Mouse (Mus musculus): ENCODE measurements around the gene Lalba. TPM values are rescaled to one million over a fixed set of nuclear protein-coding genes. Genes with fewer than 3 reads are reported as not detected.

Gene Lalba
- polyA plus RNA-seq, 1 experiment from 2014 or later: not detected

- H3K4me1 ChIP-seq (replicated peaks): peaks cover 8% of the 10 kb centered on the region
- H3K4me3 ChIP-seq (replicated peaks): no peak overlapping the region
- no peak overlapping the region for H3K9ac ChIP-seq (replicated peaks)
- H3K27me3 ChIP-seq: no peaks in the 10 kb centered on the region
- H3K27ac ChIP-seq: no peak overlapping the region
- ATAC-seq: no peak
- H3K36me3 ChIP-seq: peaks cover 10% of the 10 kb centered on the region; the same call in 1 of the 2 replicates
- H3K4me2 ChIP-seq (replicated peaks): peak overlapping the region; percentile 51; the same call in 1 of the 2 replicates
- H3K9me3 ChIP-seq: no peaks in the 10 kb centered on the region
- 52% methylated on average over 13 of the region's 13 CpGs for WGBS
Measured at GRCm38 (mm10) chr15:98511386-98511928, 28.9 kb upstream of the Lalba start.

- H3K4me3 ChIP-seq (replicated peaks): peak overlapping the region; percentile 22; the same call in 1 of the 2 replicates
- H3K27me3 ChIP-seq: no peaks in the 10 kb centered on the region
- peak overlapping the region; percentile 51 for H3K4me2 ChIP-seq (replicated peaks)
- H3K4me1 ChIP-seq (replicated peaks): peaks cover 8% of the 10 kb centered on the region
- H3K27ac ChIP-seq: no peak overlapping the region
- peak; percentile 50 for ATAC-seq
- 31% methylated on average over 25 of the region's 25 CpGs for WGBS
- H3K9ac ChIP-seq (replicated peaks): 0 out of 2 replicates have a peak overlapping the region, but pooled peaks have one; percentile 28
- peaks cover 5% of the 10 kb centered on the region; the same call in 1 of the 2 replicates for H3K36me3 ChIP-seq
- no peaks in the 10 kb centered on the region for H3K9me3 ChIP-seq
Measured at GRCm38 (mm10) chr15:98510438-98511385, 28.2 kb upstream of the Lalba start.

GRCm38 (mm10) chr15:98509387-98509786 lies 26.9 kb upstream of the Lalba start:
- H3K36me3 ChIP-seq: no peaks in the 10 kb centered on the region
- no peak for ATAC-seq
- no peak overlapping the region for H3K4me3 ChIP-seq (replicated peaks)
- H3K4me2 ChIP-seq (replicated peaks): no peak overlapping the region
- H3K27ac ChIP-seq: no peak overlapping the region
- WGBS: 47% methylated on average over 2 of the region's 2 CpGs
- H3K4me1 ChIP-seq (replicated peaks): peaks cover 8% of the 10 kb centered on the region
- H3K9ac ChIP-seq (replicated peaks): no peak overlapping the region
- H3K27me3 ChIP-seq: no peaks in the 10 kb centered on the region
- H3K9me3 ChIP-seq: no peaks in the 10 kb centered on the region

GRCm38 (mm10) chr15:98507321-98507720 lies 24.8 kb upstream of the Lalba start:
- no peak overlapping the region for H3K4me2 ChIP-seq (replicated peaks)
- 95% methylated on average over 6 of the region's 6 CpGs for WGBS
- no peaks in the 10 kb centered on the region for H3K9me3 ChIP-seq
- H3K4me3 ChIP-seq (replicated peaks): no peak overlapping the region
- H3K36me3 ChIP-seq: no peaks in the 10 kb centered on the region
- H3K9ac ChIP-seq (replicated peaks): no peak overlapping the region
- no peaks in the 10 kb centered on the region for H3K27me3 ChIP-seq
- peaks cover 8% of the 10 kb centered on the region for H3K4me1 ChIP-seq (replicated peaks)
- no peak for ATAC-seq
- H3K27ac ChIP-seq: no peak overlapping the region

GRCm38 (mm10) chr15:98506253-98506957 lies 23.9 kb upstream of the Lalba start:
- no peaks in the 10 kb centered on the region for H3K27me3 ChIP-seq
- H3K4me3 ChIP-seq (replicated peaks): no peak overlapping the region
- H3K4me1 ChIP-seq (replicated peaks): peaks cover 8% of the 10 kb centered on the region
- no peak overlapping the region for H3K27ac ChIP-seq
- WGBS: 89% methylated on average over 9 of the region's 9 CpGs
- H3K4me2 ChIP-seq (replicated peaks): no peak overlapping the region
- no peak overlapping the region for H3K9ac ChIP-seq (replicated peaks)
- no peak for ATAC-seq
- H3K36me3 ChIP-seq: no peaks in the 10 kb centered on the region
- H3K9me3 ChIP-seq: no peaks in the 10 kb centered on the region

- WGBS: 13% methylated on average over 18 of the region's 18 CpGs
- no peak for ATAC-seq
Measured at GRCm38 (mm10) chr15:98504514-98504913, 22.0 kb upstream of the Lalba start.

GRCm38 (mm10) chr15:98503317-98503716 lies 20.8 kb upstream of the Lalba start:
- H3K27me3 ChIP-seq: no peaks in the 10 kb centered on the region
- no peaks in the 10 kb centered on the region for H3K4me1 ChIP-seq (replicated peaks)
- H3K9me3 ChIP-seq: no peaks in the 10 kb centered on the region
- no peaks in the 10 kb centered on the region for H3K36me3 ChIP-seq
- H3K9ac ChIP-seq (replicated peaks): no peak overlapping the region
- ATAC-seq: no peak
- WGBS: 78% methylated on average over 3 of the region's 3 CpGs
- no peak overlapping the region for H3K27ac ChIP-seq
- H3K4me2 ChIP-seq (replicated peaks): no peak overlapping the region
- H3K4me3 ChIP-seq (replicated peaks): no peak overlapping the region

More at GRCm38 (mm10) chr15:98504514-98504913, 22.0 kb upstream of the Lalba start:
- Histone ChIP-seq H3K27me3 (no peaks in the 10 kb centered on the region), H3K9ac (replicated peaks) (no peak overlapping the region), H3K4me2 (replicated peaks) (0 out of 2 replicates have a peak overlapping the region, but pooled peaks have one; percentile 3), H3K4me3 (replicated peaks) (no peak overlapping the region), H3K9me3 (no peaks in the 10 kb centered on the region), H3K4me1 (replicated peaks) (no peaks in the 10 kb centered on the region), H3K27ac (no peak overlapping the region), H3K36me3 (no peaks in the 10 kb centered on the region)

- no peaks in the 10 kb centered on the region for H3K36me3 ChIP-seq
- H3K9me3 ChIP-seq: no peaks in the 10 kb centered on the region
- no peak overlapping the region for H3K4me3 ChIP-seq (replicated peaks)
- no peak overlapping the region for H3K27ac ChIP-seq
- H3K27me3 ChIP-seq: no peaks in the 10 kb centered on the region
- no peak overlapping the region for H3K4me2 ChIP-seq (replicated peaks)
- no peaks in the 10 kb centered on the region for H3K4me1 ChIP-seq (replicated peaks)
- H3K9ac ChIP-seq (replicated peaks): no peak overlapping the region
- ATAC-seq: no peak
- WGBS: 93% methylated on average over 17 of the region's 17 CpGs
Measured at GRCm38 (mm10) chr15:98497631-98498030, 15.1 kb upstream of the Lalba start.

GRCm38 (mm10) chr15:98492102-98492501 lies 9.6 kb upstream of the Lalba start, which contains the start of gene Olfr279:
Olfr279 (plus strand) TSS chr15:98492402.
- Histone ChIP-seq H3K27ac (no peak within 1 kb of the TSS), H3K9me3 (0 out of 2 replicates have a peak, but pooled peaks cover 3% of the 10 kb centered on the region), H3K4me2 (replicated peaks) (no peak within 1 kb of the TSS), H3K9ac (replicated peaks) (no peak within 1 kb of the TSS), H3K4me3 (replicated peaks) (no peak within 1 kb of the TSS), H3K27me3 (no peaks in the 10 kb centered on the region), H3K36me3 (no peaks in the 10 kb centered on the region), H3K4me1 (replicated peaks) (no peaks in the 10 kb centered on the region)
- 75% methylated on average over 4 of the region's 4 CpGs for WGBS
- no peak for ATAC-seq

- no peak overlapping the region for H3K4me3 ChIP-seq (replicated peaks)
- WGBS: 87% methylated on average over 2 of the region's 2 CpGs
Measured at GRCm38 (mm10) chr15:98491332-98491731, 8.8 kb upstream of the Lalba start.

GRCm38 (mm10) chr15:98486433-98487021 lies 4.0 kb upstream of the Lalba start:
- ATAC-seq: no peak

More at GRCm38 (mm10) chr15:98491332-98491731, 8.8 kb upstream of the Lalba start:
- ATAC-seq: no peak
- Histone ChIP-seq H3K4me1 (replicated peaks) (no peaks in the 10 kb centered on the region), H3K36me3 (no peaks in the 10 kb centered on the region), H3K9ac (replicated peaks) (no peak overlapping the region), H3K4me2 (replicated peaks) (no peak overlapping the region), H3K27ac (no peak overlapping the region), H3K27me3 (no peaks in the 10 kb centered on the region), H3K9me3 (0 out of 2 replicates have a peak, but pooled peaks cover 3% of the 10 kb centered on the region)

More at GRCm38 (mm10) chr15:98486433-98487021, 4.0 kb upstream of the Lalba start:
- H3K27ac ChIP-seq: no peak overlapping the region
- WGBS: 95% methylated on average over 8 of the region's 8 CpGs
- H3K27me3 ChIP-seq: no peaks in the 10 kb centered on the region
- no peaks in the 10 kb centered on the region for H3K4me1 ChIP-seq (replicated peaks)
- no peak overlapping the region for H3K4me2 ChIP-seq (replicated peaks)
- no peaks in the 10 kb centered on the region for H3K36me3 ChIP-seq
- H3K9ac ChIP-seq (replicated peaks): no peak overlapping the region
- H3K4me3 ChIP-seq (replicated peaks): no peak overlapping the region
- 0 out of 2 replicates have a peak, but pooled peaks cover 3% of the 10 kb centered on the region for H3K9me3 ChIP-seq

Measured in midbrain, embryonic 13.5 days (tissue).